Mouse (Mus musculus) neural tube, embryonic 14.5 days (tissue): ENCODE results near the gene Sstr3. TPM values are rescaled to one million over a fixed set of nuclear protein-coding genes. Genes with fewer than 3 reads are reported as not detected.
A peak's percentile ranks its signal among the peaks of the same experiment; 100 is the strongest.

Source experiments
- ATAC-seq: fragments of 200-750 bp; cut with Nextera tagmentation; 2 replicates; pipeline ENCODE4 v1.8.0; 2017; ENCODE audit warnings: low read depth, mild to moderate bottlenecking, moderate TSS enrichment, moderate library complexity
- H3K27ac ChIP-seq: fragments of 300-500 bp; sonication (generic); 2 replicates; pipeline ENCODE4 v1.5.1; 2014; ENCODE audit warnings: low read depth, mild to moderate bottlenecking, control low read depth, low read length, moderate library complexity, mixed read lengths
- H3K27me3 ChIP-seq: fragments of 300-500 bp; sonication (generic); 2 replicates; pipeline ENCODE4 v1.6.1; 2014; ENCODE audit warnings: low read length; ENCODE audit not compliant: control insufficient read depth, insufficient read depth
- H3K36me3 ChIP-seq: fragments of 300-500 bp; sonication (generic); 2 replicates; pipeline ENCODE4 v1.6.1; 2014; ENCODE audit warnings: low read length, mixed read lengths; ENCODE audit not compliant: control insufficient read depth, insufficient read depth
- H3K4me1 ChIP-seq: fragments of 300-500 bp; sonication (generic); 2 replicates; pipeline ENCODE4 v1.6.1; 2014; ENCODE audit warnings: low read length; ENCODE audit not compliant: control insufficient read depth, insufficient read depth
- H3K4me2 ChIP-seq: fragments of 300-500 bp; sonication (generic); 2 replicates; pipeline ENCODE4 v1.6.1; 2014; ENCODE audit warnings: mild to moderate bottlenecking, low read depth, low read length, control low read depth
- H3K4me3 ChIP-seq: fragments of 300-500 bp; sonication (generic); 2 replicates; pipeline ENCODE4 v1.5.1; 2014; ENCODE audit warnings: low read depth, low read length, control low read depth, mixed read lengths
- H3K9ac ChIP-seq: fragments of 300-500 bp; sonication (generic); replicated peaks from 2 replicates; pipeline ENCODE4 v1.6.1; 2014; ENCODE audit warnings: low read depth, mild to moderate bottlenecking, control low read depth, low read length, mixed read lengths
- H3K9me3 ChIP-seq: fragments of 300-500 bp; sonication (generic); 2 replicates; pipeline ENCODE4 v1.6.1; 2016; ENCODE audit warnings: low read length; ENCODE audit not compliant: control insufficient read depth
- WGBS: fragments of 180-500 bp; shearing (Covaris S2); extraction: QIAGEN DNeasy Blood & Tissue Kit; methylation state at CpG from one replicate; pipeline ENCODE4 v1.1.7; 2014; 5-methylcytosine and 5-hydroxymethylcytosine counted together
- polyA plus RNA-seq: library from polyadenylated mRNA; unstranded; fragments of >200 nt; fragmentation: Nextera tagmentation; extraction: Ambion mirVana; gene quantifications from 2 replicates; pipeline ENCODE4 v1.2.1, GENCODE M21; 2014

The Sstr3 gene
- polyA plus RNA-seq, 1 experiment from 2014 or later, result 0.67 TPM

GRCm38 (mm10) chr15:78529428-78529990 is 15.0 kb downstream of the Sstr3 start:
- no peaks in the 10 kb centered on the region for H3K36me3 ChIP-seq
- H3K27ac ChIP-seq, result no peak overlapping the region
- H3K4me2 ChIP-seq, result peak overlapping the region; percentile 42
- H3K9ac ChIP-seq, result peak overlapping the region; percentile 44
- H3K9me3 ChIP-seq, result no peaks in the 10 kb centered on the region
- WGBS, result 4% methylated on average over 15 of the region's 15 CpGs
- H3K4me3 ChIP-seq, result peak overlapping the region; percentile 17; the same call in 1 of the 2 replicates
- H3K4me1 ChIP-seq, result peaks cover 16% of the 10 kb centered on the region; the same call in 1 of the 2 replicates
- ATAC-seq, result peak; percentile 23; the same call in 1 of the 2 replicates
- no peaks in the 10 kb centered on the region for H3K27me3 ChIP-seq

GRCm38 (mm10) chr15:78528726-78529411 is 15.6 kb downstream of the Sstr3 start:
- Histone ChIP-seq H3K4me1 (peaks cover 16% of the 10 kb centered on the region; the same call in 1 of the 2 replicates), H3K9me3 (no peaks in the 10 kb centered on the region), H3K4me3 (peak overlapping the region; percentile 17; the same call in 1 of the 2 replicates), H3K36me3 (no peaks in the 10 kb centered on the region), H3K9ac (peak overlapping the region; percentile 44; the same call in 1 of the 2 replicates), H3K4me2 (peak overlapping the region; percentile 42), H3K27ac (no peak overlapping the region), H3K27me3 (no peaks in the 10 kb centered on the region)
- ATAC-seq, result no peak
- WGBS, result 52% methylated on average over 11 of the region's 11 CpGs

- Histone ChIP-seq H3K9me3 (no peaks in the 10 kb centered on the region), H3K9ac (no peak overlapping the region), H3K27me3 (no peaks in the 10 kb centered on the region), H3K4me2 (no peak overlapping the region), H3K36me3 (no peaks in the 10 kb centered on the region), H3K4me1 (peaks cover 16% of the 10 kb centered on the region; the same call in 1 of the 2 replicates), H3K27ac (no peak overlapping the region), H3K4me3 (no peak overlapping the region)
- 91% methylated on average over 7 of the region's 7 CpGs for WGBS
- ATAC-seq, result no peak
These were observed 16.5 kb downstream of the Sstr3 start for GRCm38 (mm10) chr15:78527973-78528372.

- Histone ChIP-seq H3K27me3 (no peaks in the 10 kb centered on the region), H3K4me1 (0 out of 2 replicates have a peak, but pooled peaks cover under 1% of the 10 kb centered on the region), H3K27ac (no peak overlapping the region), H3K9me3 (no peaks in the 10 kb centered on the region), H3K4me3 (no peak overlapping the region), H3K4me2 (no peak overlapping the region), H3K36me3 (no peaks in the 10 kb centered on the region), H3K9ac (no peak overlapping the region)
- 81% methylated on average over 5 of the region's 5 CpGs for WGBS
- no peak for ATAC-seq
These were observed 20.3 kb downstream of the Sstr3 start for GRCm38 (mm10) chr15:78524163-78524562.

GRCm38 (mm10) chr15:78521892-78522291 is 22.6 kb downstream of the Sstr3 start:
- no peak overlapping the region for H3K9ac ChIP-seq
- no peaks in the 10 kb centered on the region for H3K9me3 ChIP-seq
- no peaks in the 10 kb centered on the region for H3K36me3 ChIP-seq
- no peak overlapping the region for H3K27ac ChIP-seq
- H3K27me3 ChIP-seq, result no peaks in the 10 kb centered on the region
- WGBS, result 76% methylated on average over 6 of the region's 6 CpGs
- no peak overlapping the region for H3K4me2 ChIP-seq
- no peaks in the 10 kb centered on the region for H3K4me1 ChIP-seq
- no peak overlapping the region for H3K4me3 ChIP-seq
- no peak for ATAC-seq

GRCm38 (mm10) chr15:78521331-78521730 is 23.2 kb downstream of the Sstr3 start:
- Histone ChIP-seq H3K27me3 (no peaks in the 10 kb centered on the region), H3K4me1 (no peaks in the 10 kb centered on the region), H3K4me3 (no peak overlapping the region), H3K4me2 (no peak overlapping the region), H3K9ac (no peak overlapping the region), H3K27ac (no peak overlapping the region), H3K9me3 (no peaks in the 10 kb centered on the region), H3K36me3 (no peaks in the 10 kb centered on the region)
- WGBS, result 73% methylated on average over 8 of the region's 8 CpGs
- ATAC-seq, result no peak

- no peaks in the 10 kb centered on the region for H3K4me1 ChIP-seq
- H3K27ac ChIP-seq, result no peak overlapping the region
- H3K9me3 ChIP-seq, result no peaks in the 10 kb centered on the region
- no peaks in the 10 kb centered on the region for H3K36me3 ChIP-seq
- no peak overlapping the region for H3K4me3 ChIP-seq
- H3K4me2 ChIP-seq, result no peak overlapping the region
- ATAC-seq, result no peak
- no peaks in the 10 kb centered on the region for H3K27me3 ChIP-seq
- WGBS, result 74% methylated on average over 13 of the region's 13 CpGs
- no peak overlapping the region for H3K9ac ChIP-seq
These were observed 24.3 kb downstream of the Sstr3 start for GRCm38 (mm10) chr15:78520112-78520715.

GRCm38 (mm10) chr15:78518221-78518620 is 26.3 kb downstream of the Sstr3 start:
- 70% methylated on average over 7 of the region's 7 CpGs for WGBS

GRCm38 (mm10) chr15:78515759-78516158 is 28.7 kb downstream of the Sstr3 start:
- H3K27ac ChIP-seq, result no peak overlapping the region
- ATAC-seq, result no peak
- H3K4me2 ChIP-seq, result no peak overlapping the region
- H3K9me3 ChIP-seq, result no peaks in the 10 kb centered on the region
- H3K4me3 ChIP-seq, result no peak overlapping the region
- WGBS, result 90% methylated on average over 6 of the region's 6 CpGs
- H3K27me3 ChIP-seq, result no peaks in the 10 kb centered on the region
- H3K4me1 ChIP-seq, result no peaks in the 10 kb centered on the region
- H3K9ac ChIP-seq, result no peak overlapping the region
- no peaks in the 10 kb centered on the region for H3K36me3 ChIP-seq

More at GRCm38 (mm10) chr15:78518221-78518620, 26.3 kb downstream of the Sstr3 start:
- Histone ChIP-seq H3K27me3 (no peaks in the 10 kb centered on the region), H3K4me1 (no peaks in the 10 kb centered on the region), H3K9ac (no peak overlapping the region), H3K4me3 (no peak overlapping the region), H3K4me2 (no peak overlapping the region), H3K27ac (no peak overlapping the region), H3K9me3 (no peaks in the 10 kb centered on the region), H3K36me3 (no peaks in the 10 kb centered on the region)
- ATAC-seq, result no peak
